8 mouse cellular contexts compared by ENCODE assay signal in genomic region chr2:38864011-38864410, GRCm38 (mm10).
A peak's percentile ranks its signal among the peaks of the same experiment; 100 is the strongest.
DNase-seq lines count a peak whose midpoint lies in the region; ATAC-seq and TF ChIP-seq lines count a peak whose summit lies in the region.

No protein-coding gene starts in this region.

- H3K9me3 ChIP-seq in midbrain, embryonic 14.5 days (ENCODE audit: control insufficient read depth, low read length): no peaks in the 10 kb centered on the region
- H3K9me3 ChIP-seq in midbrain, embryonic 15.5 days: no peaks in the 10 kb centered on the region
- no peaks in the 10 kb centered on the region for H3K9me3 ChIP-seq in midbrain, postnatal 0 days (ENCODE audit: low read length)

- no peak overlapping the region for H3K27ac ChIP-seq in midbrain, embryonic 14.5 days (replicated peaks; ENCODE audit: low read depth, low read length)
- H3K27ac ChIP-seq in midbrain, embryonic 15.5 days: no peak overlapping the region
- no peak overlapping the region for H3K27ac ChIP-seq in midbrain, postnatal 0 days (ENCODE audit: low read depth, low read length)

- ATAC-seq in midbrain, embryonic 14.5 days (ENCODE audit: low FRiP score, low TSS enrichment): no peak
- ATAC-seq in midbrain, embryonic 15.5 days (replicated peaks): no peak
- peak; percentile 58; the same call in 1 of the 2 replicates for ATAC-seq in midbrain, postnatal 0 days (ENCODE audit: low FRiP score)

- DNase-seq in gastrocnemius, adult 18-20 months (ENCODE audit: low spot score): peak; percentile 58
- DNase-seq in gastrocnemius, postnatal 4 days (ENCODE audit: low spot score in 2 of 2): no peak
- peak; percentile 82 for DNase-seq in midbrain, embryonic 14.5 days
- DNase-seq in R1 (ENCODE audit: low read depth, low spot score): peak; percentile 47
- DNase-seq in heart, postnatal 4 days: peak; percentile 21
- peak; percentile 71 for DNase-seq in midbrain, postnatal 0 days (ENCODE audit: low spot score)
- DNase-seq in urinary bladder, adult 18-20 months (ENCODE audit: low spot score in 2 of 2): no peak

- H3K36me3 ChIP-seq in midbrain, embryonic 14.5 days (ENCODE audit: control insufficient read depth, insufficient read depth, low read length): peaks cover 27% of the 10 kb centered on the region
- H3K36me3 ChIP-seq in midbrain, embryonic 15.5 days (replicated peaks): no peaks in the 10 kb centered on the region; the same call in 1 of the 2 replicates
- no peaks in the 10 kb centered on the region for H3K36me3 ChIP-seq in midbrain, postnatal 0 days (ENCODE audit: insufficient read depth, low read length)

- H3K4me1 ChIP-seq in midbrain, embryonic 14.5 days (ENCODE audit: control insufficient read depth, insufficient read depth, low read length): no peaks in the 10 kb centered on the region
- H3K4me1 ChIP-seq in midbrain, embryonic 15.5 days: no peaks in the 10 kb centered on the region
- no peaks in the 10 kb centered on the region for H3K4me1 ChIP-seq in midbrain, postnatal 0 days (ENCODE audit: insufficient read depth, low read length)

- no peak overlapping the region for H3K4me3 ChIP-seq in midbrain, embryonic 14.5 days (replicated peaks; ENCODE audit: low read depth, low read length)
- H3K4me3 ChIP-seq in midbrain, embryonic 15.5 days: no peak overlapping the region
- H3K4me3 ChIP-seq in midbrain, postnatal 0 days (ENCODE audit: low read depth, low read length): no peak overlapping the region

- H3K4me2 ChIP-seq in midbrain, embryonic 14.5 days (ENCODE audit: low read length): no peak overlapping the region
- H3K4me2 ChIP-seq in midbrain, embryonic 15.5 days: no peak overlapping the region
- no peak overlapping the region for H3K4me2 ChIP-seq in midbrain, postnatal 0 days (ENCODE audit: low read depth, low read length, poor library complexity, severe bottlenecking)

- TF ChIP-seq CTCF in midbrain, postnatal 0 days (IDR thresholded peaks at IDR 0.05): peak; percentile 89

- 57% methylated on average over 4 of the region's 4 CpGs for WGBS in midbrain, embryonic 14.5 days
- WGBS in midbrain, embryonic 15.5 days: 60% methylated on average over 4 of the region's 4 CpGs
- 46% methylated on average over 4 of the region's 4 CpGs for WGBS in midbrain, postnatal 0 days

- H3K9ac ChIP-seq in midbrain, embryonic 14.5 days (replicated peaks; ENCODE audit: low read length): no peak overlapping the region
- no peak overlapping the region for H3K9ac ChIP-seq in midbrain, embryonic 15.5 days
- no peak overlapping the region for H3K9ac ChIP-seq in midbrain, postnatal 0 days (replicated peaks; ENCODE audit: low read length, poor library complexity, severe bottlenecking)

- no peaks in the 10 kb centered on the region for H3K27me3 ChIP-seq in midbrain, embryonic 14.5 days (ENCODE audit: control insufficient read depth, insufficient read depth, low read length)
- H3K27me3 ChIP-seq in midbrain, embryonic 15.5 days (replicated peaks): no peaks in the 10 kb centered on the region
- H3K27me3 ChIP-seq in midbrain, postnatal 0 days (ENCODE audit: insufficient read depth, low read length): no peaks in the 10 kb centered on the region

Comparison
In these comparisons a context has a peak if more than half of its experiments do, and no peak if none do; other contexts are left out.
1. DNase-seq: peak in gastrocnemius, adult 18-20 months (single experiment), midbrain, embryonic 14.5 days (single experiment), R1 (single experiment), heart, postnatal 4 days (single experiment) and midbrain, postnatal 0 days (single experiment); none in gastrocnemius, postnatal 4 days (0 of 2) and urinary bladder, adult 18-20 months (0 of 2).